8 mouse cellular contexts compared by ENCODE assay signal in genomic region chr6:83141636-83142035, GRCm38 (mm10). TPM values are rescaled to one million over a fixed set of nuclear protein-coding genes. Genes with fewer than 3 reads are reported as not detected.
DNase-seq lines count a peak whose midpoint lies in the region; ATAC-seq and TF ChIP-seq lines count a peak whose summit lies in the region.

No protein-coding gene starts in this region.

- no peak for TF ChIP-seq CTCF in layer of hippocampus, adult 2 months (conservative IDR thresholded peaks at IDR 0.05)

- H3K4me1 ChIP-seq in embryonic facial prominence, embryonic 12.5 days, result peaks cover 41% of the 10 kb centered on the region
- H3K4me1 ChIP-seq in hindbrain, embryonic 12.5 days, result peaks cover 48% of the 10 kb centered on the region
- H3K4me1 ChIP-seq in midbrain, embryonic 16.5 days (ENCODE audit: control insufficient read depth, insufficient read depth, low read length), result peaks cover 25% of the 10 kb centered on the region

- peak overlapping the region; percentile 61 for H3K9ac ChIP-seq in embryonic facial prominence, embryonic 12.5 days
- H3K9ac ChIP-seq in hindbrain, embryonic 12.5 days, result peak overlapping the region; percentile 54
- H3K9ac ChIP-seq in midbrain, embryonic 16.5 days (ENCODE audit: low read depth, low read length), result peak overlapping the region; percentile 64

- DNase-seq in layer of hippocampus, adult 2 months (ENCODE audit: low spot score in 2 of 2), result no peak
- no peak for DNase-seq in layer of hippocampus, adult 18-20 months (ENCODE audit: low spot score in 2 of 2)
- DNase-seq in ovary, postnatal 14 days (ENCODE audit: low spot score), result no peak
- no peak for DNase-seq in left cerebral cortex, adult 11 months (ENCODE audit: low spot score)

- no peaks in the 10 kb centered on the region for H3K9me3 ChIP-seq in embryonic facial prominence, embryonic 12.5 days
- H3K9me3 ChIP-seq in hindbrain, embryonic 12.5 days (replicated peaks), result no peaks in the 10 kb centered on the region
- H3K9me3 ChIP-seq in midbrain, embryonic 16.5 days (replicated peaks; ENCODE audit: control insufficient read depth, low read length, poor library complexity, severe bottlenecking), result no peaks in the 10 kb centered on the region

- ATAC-seq in embryonic facial prominence, embryonic 12.5 days (ENCODE audit: insufficient number of reproducible peaks, insufficient read depth, low FRiP score, low TSS enrichment), result no peak
- ATAC-seq in hindbrain, embryonic 12.5 days (ENCODE audit: low FRiP score), result no peak
- ATAC-seq in midbrain, embryonic 16.5 days, result no peak
- no peak for ATAC-seq in erythroid progenitor cell, adult 5-6 weeks (replicated peaks; ENCODE audit: low FRiP score, poor library complexity, severe bottlenecking)

- peaks cover 5% of the 10 kb centered on the region; the same call in 1 of the 2 replicates for H3K36me3 ChIP-seq in embryonic facial prominence, embryonic 12.5 days
- no peaks in the 10 kb centered on the region; the same call in 1 of the 2 replicates for H3K36me3 ChIP-seq in hindbrain, embryonic 12.5 days
- H3K36me3 ChIP-seq in midbrain, embryonic 16.5 days (ENCODE audit: control insufficient read depth, insufficient read depth, low read length), result no peaks in the 10 kb centered on the region

- H3K4me3 ChIP-seq in layer of hippocampus, adult 2 months, result peak overlapping the region; percentile 63
- H3K4me3 ChIP-seq in embryonic facial prominence, embryonic 12.5 days, result peak overlapping the region; percentile 35
- peak overlapping the region; percentile 33; the same call in 1 of the 2 replicates for H3K4me3 ChIP-seq in hindbrain, embryonic 12.5 days
- H3K4me3 ChIP-seq in midbrain, embryonic 16.5 days (ENCODE audit: low read depth, low read length), result peak overlapping the region; percentile 33; the same call in 1 of the 2 replicates

- H3K4me2 ChIP-seq in embryonic facial prominence, embryonic 12.5 days (replicated peaks), result peak overlapping the region; percentile 74
- peak overlapping the region; percentile 67 for H3K4me2 ChIP-seq in hindbrain, embryonic 12.5 days (replicated peaks)
- peak overlapping the region; percentile 63 for H3K4me2 ChIP-seq in midbrain, embryonic 16.5 days (ENCODE audit: low read length)

- H3K27me3 ChIP-seq in embryonic facial prominence, embryonic 12.5 days, result 0 out of 2 replicates have a peak, but pooled peaks cover 5% of the 10 kb centered on the region
- H3K27me3 ChIP-seq in hindbrain, embryonic 12.5 days, result no peaks in the 10 kb centered on the region
- peaks cover 4% of the 10 kb centered on the region for H3K27me3 ChIP-seq in midbrain, embryonic 16.5 days (ENCODE audit: control insufficient read depth, insufficient read depth, low read depth, low read length)

- H3K27ac ChIP-seq in layer of hippocampus, adult 2 months, result peak overlapping the region; percentile 96
- H3K27ac ChIP-seq in embryonic facial prominence, embryonic 12.5 days, result no peak overlapping the region
- H3K27ac ChIP-seq in hindbrain, embryonic 12.5 days, result no peak overlapping the region
- no peak overlapping the region for H3K27ac ChIP-seq in midbrain, embryonic 16.5 days (ENCODE audit: low read length)

- 35% methylated on average over 4 of the region's 4 CpGs for WGBS in embryonic facial prominence, embryonic 12.5 days
- 27% methylated on average over 4 of the region's 4 CpGs for WGBS in hindbrain, embryonic 12.5 days
- 29% methylated on average over 4 of the region's 4 CpGs for WGBS in midbrain, embryonic 16.5 days

RNA-seq across cellular contexts. Expression of gene Rtkn, which starts 6.4 kb away (rescaled TPM):
- total RNA-seq in layer of hippocampus, adult 2 months (2021), result 10 to 100 TPM; 80.0 to 84.0 TPM
- 10 to 100 TPM; 73.5 to 75.8 TPM for total RNA-seq in layer of hippocampus, adult 18-20 months (2021)
- 51.3 and 54.6 TPM in 2 replicates for polyA plus RNA-seq in embryonic facial prominence, embryonic 12.5 days (2016; fragmentation: Nextera tagmentation; extraction: Ambion mirVana)
- 40.7 and 42.6 TPM in 2 replicates for polyA plus RNA-seq in hindbrain, embryonic 12.5 days (2016; fragmentation: Nextera tagmentation; extraction: Ambion mirVana)
- 10.7 TPM in 2 replicates for polyA plus RNA-seq in midbrain, embryonic 16.5 days (2015; fragmentation: Nextera tagmentation; extraction: Ambion mirVana)
- total RNA-seq in erythroid progenitor cell, adult 5-6 weeks (2015; ENCODE audit: low replicate concordance), result not detected in 2 replicates
- 0.30 TPM in 1 of 2 replicates, not detected in the other for total RNA-seq in erythroid progenitor cell, adult 5-6 weeks (2017; ENCODE audit: low replicate concordance)

RNA-seq across cellular contexts. Expression of gene Wdr54, which starts 14.6 kb away (rescaled TPM):
- total RNA-seq in layer of hippocampus, adult 2 months (2021), result 10 to 100 TPM; 25.0 to 32.0 TPM
- total RNA-seq in layer of hippocampus, adult 18-20 months (2021), result 10 to 100 TPM; 24.4 to 27.6 TPM
- 10.0 and 11.3 TPM in 2 replicates for polyA plus RNA-seq in embryonic facial prominence, embryonic 12.5 days (2016; fragmentation: Nextera tagmentation; extraction: Ambion mirVana)
- 11.2 and 11.5 TPM in 2 replicates for polyA plus RNA-seq in hindbrain, embryonic 12.5 days (2016; fragmentation: Nextera tagmentation; extraction: Ambion mirVana)
- 20.1 and 22.9 TPM in 2 replicates for polyA plus RNA-seq in midbrain, embryonic 16.5 days (2015; fragmentation: Nextera tagmentation; extraction: Ambion mirVana)
- not detected in 2 replicates for total RNA-seq in erythroid progenitor cell, adult 5-6 weeks (2015; ENCODE audit: low replicate concordance)
- not detected in 2 replicates for total RNA-seq in erythroid progenitor cell, adult 5-6 weeks (2017; ENCODE audit: low replicate concordance)

RNA-seq across cellular contexts. Expression of gene 1700003E16Rik, which starts 14.6 kb away (rescaled TPM):
- 10 to 100 TPM; 21.8 to 21.9 TPM for total RNA-seq in layer of hippocampus, adult 2 months (2021)
- 10 to 100 TPM; 25.3 to 26.1 TPM for total RNA-seq in layer of hippocampus, adult 18-20 months (2021)
- polyA plus RNA-seq in embryonic facial prominence, embryonic 12.5 days (2016; fragmentation: Nextera tagmentation; extraction: Ambion mirVana), result 2.8 and 2.9 TPM in 2 replicates
- polyA plus RNA-seq in hindbrain, embryonic 12.5 days (2016; fragmentation: Nextera tagmentation; extraction: Ambion mirVana), result 4.4 and 5.2 TPM in 2 replicates
- 11.4 and 16.3 TPM in 2 replicates for polyA plus RNA-seq in midbrain, embryonic 16.5 days (2015; fragmentation: Nextera tagmentation; extraction: Ambion mirVana)
- not detected in 2 replicates for total RNA-seq in erythroid progenitor cell, adult 5-6 weeks (2015; ENCODE audit: low replicate concordance)
- total RNA-seq in erythroid progenitor cell, adult 5-6 weeks (2017; ENCODE audit: low replicate concordance), result not detected in 2 replicates

RNA-seq across cellular contexts. Expression of gene Ino80b, which starts 16.4 kb away (rescaled TPM):
- total RNA-seq in layer of hippocampus, adult 2 months (2021), result 10 to 100 TPM; 22.3 to 25.4 TPM
- 10 to 100 TPM; 28.0 to 29.5 TPM for total RNA-seq in layer of hippocampus, adult 18-20 months (2021)
- 17.9 and 21.4 TPM in 2 replicates for polyA plus RNA-seq in embryonic facial prominence, embryonic 12.5 days (2016; fragmentation: Nextera tagmentation; extraction: Ambion mirVana)
- 19.6 and 19.9 TPM in 2 replicates for polyA plus RNA-seq in hindbrain, embryonic 12.5 days (2016; fragmentation: Nextera tagmentation; extraction: Ambion mirVana)
- 13.3 and 14.5 TPM in 2 replicates for polyA plus RNA-seq in midbrain, embryonic 16.5 days (2015; fragmentation: Nextera tagmentation; extraction: Ambion mirVana)
- 5.8 and 7.5 TPM in 2 replicates for total RNA-seq in erythroid progenitor cell, adult 5-6 weeks (2015; ENCODE audit: low replicate concordance)
- 7.4 and 24.1 TPM in 2 replicates for total RNA-seq in erythroid progenitor cell, adult 5-6 weeks (2017; ENCODE audit: low replicate concordance)

RNA-seq across cellular contexts. Expression of gene Wbp1, which starts 20.3 kb away (rescaled TPM):
- total RNA-seq in layer of hippocampus, adult 2 months (2021), result 10 to 100 TPM; 55.9 to 56.1 TPM
- total RNA-seq in layer of hippocampus, adult 18-20 months (2021), result 10 to 100 TPM; 47.4 to 52.5 TPM
- polyA plus RNA-seq in embryonic facial prominence, embryonic 12.5 days (2016; fragmentation: Nextera tagmentation; extraction: Ambion mirVana), result 193 and 204 TPM in 2 replicates
- polyA plus RNA-seq in hindbrain, embryonic 12.5 days (2016; fragmentation: Nextera tagmentation; extraction: Ambion mirVana), result 206 and 212 TPM in 2 replicates
- 148 and 163 TPM in 2 replicates for polyA plus RNA-seq in midbrain, embryonic 16.5 days (2015; fragmentation: Nextera tagmentation; extraction: Ambion mirVana)
- 42.3 and 48.7 TPM in 2 replicates for total RNA-seq in erythroid progenitor cell, adult 5-6 weeks (2015; ENCODE audit: low replicate concordance)
- total RNA-seq in erythroid progenitor cell, adult 5-6 weeks (2017; ENCODE audit: low replicate concordance), result 77.9 and 83.6 TPM in 2 replicates

Comparison
In these comparisons a context has a peak if more than half of its experiments do, and no peak if none do; other contexts are left out.
1. RNA of gene Rtkn, which starts 6.4 kb away (total RNA-seq): 80.0 to 84.0 TPM in layer of hippocampus, adult 2 months and 73.5 to 75.8 TPM in layer of hippocampus, adult 18-20 months; 0.30 TPM in erythroid progenitor cell, adult 5-6 weeks; every median in the first group is over 10 times any median in the second.
2. RNA of gene Wdr54, which starts 14.6 kb away (total RNA-seq): 25.0 to 32.0 TPM in layer of hippocampus, adult 2 months and 24.4 to 27.6 TPM in layer of hippocampus, adult 18-20 months; not detected in erythroid progenitor cell, adult 5-6 weeks; every median in the first group is over 10 times any median in the second.
3. RNA of gene 1700003E16Rik, which starts 14.6 kb away (total RNA-seq): 25.3 to 26.1 TPM in layer of hippocampus, adult 18-20 months and 21.8 to 21.9 TPM in layer of hippocampus, adult 2 months; not detected in erythroid progenitor cell, adult 5-6 weeks; every median in the first group is over 10 times any median in the second.
4. Peak in every context shown above with its lines, with median percentiles within 50 percentile points of each other: H3K4me3 ChIP-seq, H3K4me2 ChIP-seq and H3K9ac ChIP-seq.